Mouse (Mus musculus) hindbrain, embryonic 12.5 days (tissue): Measurements from ENCODE around the gene Lzic. TPM values are rescaled to one million over a fixed set of nuclear protein-coding genes. Genes with fewer than 3 reads are reported as not detected.

Source experiments
- ATAC-seq: fragments of 200-750 bp; cut with Nextera tagmentation; 2 replicates; pipeline ENCODE4 v1.8.0; 2017; ENCODE audit warnings: moderate TSS enrichment; ENCODE audit not compliant: low FRiP score
- H3K27ac ChIP-seq: fragments of 300-500 bp; sonication (generic); 2 replicates; pipeline ENCODE4 v1.5.1; 2016; ENCODE audit warnings: mild to moderate bottlenecking
- H3K27me3 ChIP-seq: fragments of 300-500 bp; sonication (generic); 2 replicates; pipeline ENCODE4 v1.6.1; 2016; ENCODE audit warnings: mild to moderate bottlenecking
- H3K36me3 ChIP-seq: fragments of 300-500 bp; sonication (generic); 2 replicates; pipeline ENCODE4 v1.6.1; 2016; ENCODE audit warnings: mild to moderate bottlenecking
- H3K4me1 ChIP-seq: fragments of 300-500 bp; sonication (generic); 2 replicates; pipeline ENCODE4 v1.6.1; 2016
- H3K4me2 ChIP-seq: fragments of 300-500 bp; sonication (generic); replicated peaks from 2 replicates; pipeline ENCODE4 v1.6.1; 2016; ENCODE audit warnings: mild to moderate bottlenecking
- H3K4me3 ChIP-seq: fragments of 300-500 bp; sonication (generic); 2 replicates; pipeline ENCODE4 v1.5.1; 2016; ENCODE audit warnings: mild to moderate bottlenecking
- H3K9ac ChIP-seq: fragments of 300-500 bp; sonication (generic); 2 replicates; pipeline ENCODE4 v1.6.1; 2016; ENCODE audit warnings: mild to moderate bottlenecking, moderate library complexity
- H3K9me3 ChIP-seq: fragments of 300-500 bp; sonication (generic); replicated peaks from 2 replicates; pipeline ENCODE4 v1.6.1; 2016; ENCODE audit warnings: mild to moderate bottlenecking
- WGBS: fragments of 180-500 bp; shearing (Covaris S2); methylation state at CpG from one replicate; pipeline ENCODE4 v1.1.7; 2016; 5-methylcytosine and 5-hydroxymethylcytosine counted together
- polyA plus RNA-seq: library from polyadenylated mRNA; unstranded; fragments of >200 nt; fragmentation: Nextera tagmentation; extraction: Ambion mirVana; gene quantifications from 2 replicates; pipeline ENCODE4 v1.2.1, GENCODE M21; 2016

The Lzic gene
- polyA plus RNA-seq, 1 experiment from 2014 or later, result 46.8 TPM

DNA sequence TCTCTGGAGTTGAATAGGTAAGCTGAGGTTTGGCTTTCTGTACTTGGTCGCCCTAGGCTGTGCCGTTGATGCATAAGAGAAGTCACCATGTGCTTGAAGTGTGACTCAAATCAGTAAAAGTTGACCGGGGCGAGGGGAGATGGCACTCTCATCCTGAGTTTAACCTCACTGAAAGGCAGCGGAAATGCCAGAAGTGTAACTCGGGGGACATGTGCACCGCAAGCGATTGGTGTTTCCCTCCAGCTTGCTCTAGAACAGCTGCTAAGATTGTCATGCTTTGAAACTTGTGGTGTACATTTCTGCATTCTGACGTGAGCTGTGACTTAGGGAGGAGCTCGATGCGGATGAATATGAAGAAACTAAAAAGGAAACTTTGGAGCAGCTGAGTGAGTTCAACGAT is 2.7 kb downstream of the Lzic start:
- H3K4me1 ChIP-seq, result peaks cover 12% of the 10 kb centered on the region
- H3K9ac ChIP-seq, result no peak overlapping the region
- no peak overlapping the region for H3K4me3 ChIP-seq
- H3K36me3 ChIP-seq, result peaks cover 55% of the 10 kb centered on the region
- 93% methylated on average over 12 of the region's 12 CpGs for WGBS
- ATAC-seq, result no peak
- no peaks in the 10 kb centered on the region for H3K9me3 ChIP-seq
- no peak overlapping the region for H3K4me2 ChIP-seq
- no peak overlapping the region for H3K27ac ChIP-seq
- no peaks in the 10 kb centered on the region for H3K27me3 ChIP-seq

DNA sequence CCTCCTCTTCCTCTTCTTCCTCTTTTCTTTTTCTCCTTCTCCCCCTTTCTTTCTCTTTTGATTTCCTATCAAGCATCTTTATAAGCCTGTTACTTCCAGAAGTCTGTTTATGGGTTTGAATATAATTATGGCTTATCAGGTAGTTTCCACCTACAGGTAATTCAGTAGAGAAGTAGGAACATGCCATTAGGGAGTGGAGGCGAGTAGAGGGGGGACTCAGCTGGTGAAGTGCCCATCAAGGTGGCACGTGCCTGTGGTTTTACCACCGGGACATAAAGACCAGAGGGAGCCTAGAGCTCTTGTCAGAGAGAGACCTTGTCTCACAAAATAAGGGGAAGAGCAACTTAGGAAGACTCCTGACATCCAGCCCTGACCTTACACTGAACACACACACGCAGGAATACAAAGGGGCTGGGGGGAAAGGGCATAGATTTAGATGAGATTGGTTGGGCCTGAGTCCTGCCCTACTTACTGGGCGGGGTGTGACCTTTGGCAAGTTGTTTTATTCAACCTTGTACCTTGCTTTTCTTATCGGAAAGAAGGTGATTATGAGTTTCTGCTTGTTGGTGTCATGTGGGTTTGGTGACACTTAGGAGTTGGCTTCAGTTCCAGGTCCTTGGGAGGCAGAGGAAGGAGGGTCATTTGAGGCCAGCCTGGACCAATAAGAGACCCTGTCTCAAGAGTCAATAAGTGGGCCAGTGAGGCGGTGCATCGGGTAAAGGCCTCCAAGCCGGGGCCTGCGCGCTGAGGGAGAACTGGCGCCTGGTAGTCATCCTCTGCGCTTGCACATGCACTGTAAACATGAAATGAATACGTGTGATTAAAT is 4.6 kb downstream of the Lzic start:
- no peaks in the 10 kb centered on the region for H3K9me3 ChIP-seq
- H3K4me2 ChIP-seq, result no peak overlapping the region
- H3K9ac ChIP-seq, result no peak overlapping the region
- no peak for ATAC-seq
- no peak overlapping the region for H3K4me3 ChIP-seq
- peaks cover 71% of the 10 kb centered on the region for H3K36me3 ChIP-seq
- H3K4me1 ChIP-seq, result peaks cover 9% of the 10 kb centered on the region
- WGBS, result 97% methylated on average over 14 of the region's 14 CpGs
- no peaks in the 10 kb centered on the region for H3K27me3 ChIP-seq
- H3K27ac ChIP-seq, result no peak overlapping the region

DNA sequence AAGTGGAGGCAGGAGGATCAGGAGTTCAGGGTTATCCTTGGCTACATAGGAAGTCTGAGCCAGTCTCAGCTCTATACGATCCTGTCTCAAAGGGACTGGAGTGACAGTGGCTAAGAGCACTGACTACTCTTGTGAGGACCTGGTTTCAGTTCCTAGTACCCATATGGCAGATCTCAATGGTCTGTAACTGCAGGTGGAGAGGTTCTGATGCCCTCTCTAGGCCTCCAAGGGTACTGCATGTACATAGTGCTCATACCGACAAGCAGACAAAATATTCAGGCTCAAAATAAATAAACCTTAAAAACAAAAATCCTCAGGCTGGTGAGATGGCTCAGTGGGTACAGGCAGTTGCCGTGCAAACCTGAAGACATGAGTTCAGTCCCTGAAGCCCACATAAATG is 6.1 kb downstream of the Lzic start:
- Histone ChIP-seq H3K27me3 (no peaks in the 10 kb centered on the region), H3K4me1 (peaks cover 9% of the 10 kb centered on the region), H3K27ac (no peak overlapping the region), H3K9ac (no peak overlapping the region), H3K4me2 (no peak overlapping the region), H3K36me3 (peaks cover 84% of the 10 kb centered on the region), H3K4me3 (no peak overlapping the region), H3K9me3 (no peaks in the 10 kb centered on the region)
- ATAC-seq, result no peak
- WGBS, result 98% methylated on average over 3 of the region's 3 CpGs

- Histone ChIP-seq H3K27ac (peak overlapping the region; percentile 80), H3K9ac (no peak overlapping the region), H3K4me2 (no peak overlapping the region), H3K4me3 (no peak overlapping the region), H3K9me3 (no peaks in the 10 kb centered on the region), H3K27me3 (no peaks in the 10 kb centered on the region), H3K36me3 (peaks cover 73% of the 10 kb centered on the region), H3K4me1 (peaks cover 13% of the 10 kb centered on the region)
- ATAC-seq, result peak; percentile 73; the same call in 1 of the 2 replicates
- WGBS, result 9% methylated on average over 2 of the region's 2 CpGs
These were observed 11.6 kb downstream of the Lzic start for GRCm38 (mm10) chr4:149496612-149497011.

DNA sequence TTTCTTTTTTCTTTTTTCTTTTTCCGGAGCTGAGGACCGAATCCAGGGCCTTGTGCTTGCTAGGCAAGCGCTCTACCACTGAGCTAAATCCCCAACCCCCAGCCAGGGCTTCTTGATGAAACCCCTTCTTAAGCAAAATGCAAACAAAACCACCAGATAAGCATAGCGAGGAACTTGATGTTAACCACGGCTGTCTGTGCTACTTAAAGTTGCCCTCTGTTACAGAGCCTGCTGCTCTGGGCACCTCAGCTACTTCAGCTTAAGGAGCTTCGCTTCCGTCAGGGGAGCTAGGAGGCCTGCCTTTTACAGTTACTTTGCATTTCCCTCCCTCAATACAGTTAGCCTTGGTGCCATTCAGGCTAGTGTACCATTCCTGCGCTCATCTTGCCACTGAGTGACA is 13.9 kb downstream of the Lzic start:
- no peak overlapping the region for H3K27ac ChIP-seq
- no peak overlapping the region for H3K9ac ChIP-seq
- H3K36me3 ChIP-seq, result peaks cover 64% of the 10 kb centered on the region
- H3K4me3 ChIP-seq, result no peak overlapping the region
- no peaks in the 10 kb centered on the region for H3K27me3 ChIP-seq
- no peaks in the 10 kb centered on the region for H3K9me3 ChIP-seq
- H3K4me2 ChIP-seq, result no peak overlapping the region
- ATAC-seq, result no peak
- peaks cover 13% of the 10 kb centered on the region for H3K4me1 ChIP-seq
- 85% methylated on average over 8 of the region's 8 CpGs for WGBS

GRCm38 (mm10) chr4:149499790-149500189 is 14.8 kb downstream of the Lzic start:
- Histone ChIP-seq H3K4me2 (no peak overlapping the region), H3K9ac (no peak overlapping the region), H3K27ac (0 out of 2 replicates have a peak overlapping the region, but pooled peaks have one; percentile 0), H3K36me3 (peaks cover 55% of the 10 kb centered on the region), H3K27me3 (no peaks in the 10 kb centered on the region), H3K4me1 (peaks cover 13% of the 10 kb centered on the region), H3K4me3 (no peak overlapping the region), H3K9me3 (no peaks in the 10 kb centered on the region)
- WGBS, result 72% methylated on average over 5 of the region's 5 CpGs
- ATAC-seq, result no peak

DNA sequence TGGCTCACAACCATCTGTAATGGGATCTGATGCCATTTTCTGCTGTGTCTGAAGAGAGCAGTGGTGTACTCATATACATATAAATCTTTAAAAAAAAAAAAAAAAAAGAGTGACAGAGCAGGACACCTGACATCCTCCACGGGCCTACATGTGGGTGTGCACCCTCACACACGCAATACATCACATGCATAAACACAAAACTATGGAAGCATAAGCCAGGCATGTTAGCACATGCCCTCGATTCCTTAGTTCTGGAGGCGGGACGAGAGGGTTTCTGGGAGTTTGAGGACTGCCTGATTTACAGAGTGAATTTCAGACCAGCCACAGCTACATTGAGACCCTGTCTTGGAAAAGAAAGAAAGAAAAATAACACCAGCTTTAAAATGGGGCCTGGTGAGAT is 19.3 kb downstream of the Lzic start:
- Histone ChIP-seq H3K27me3 (no peaks in the 10 kb centered on the region), H3K9me3 (no peaks in the 10 kb centered on the region), H3K4me3 (no peak overlapping the region), H3K36me3 (peaks cover 23% of the 10 kb centered on the region), H3K4me1 (no peaks in the 10 kb centered on the region; the same call in 1 of the 2 replicates), H3K27ac (no peak overlapping the region), H3K4me2 (no peak overlapping the region), H3K9ac (no peak overlapping the region)
- no peak for ATAC-seq
- WGBS, result 79% methylated on average over 5 of the region's 5 CpGs

DNA sequence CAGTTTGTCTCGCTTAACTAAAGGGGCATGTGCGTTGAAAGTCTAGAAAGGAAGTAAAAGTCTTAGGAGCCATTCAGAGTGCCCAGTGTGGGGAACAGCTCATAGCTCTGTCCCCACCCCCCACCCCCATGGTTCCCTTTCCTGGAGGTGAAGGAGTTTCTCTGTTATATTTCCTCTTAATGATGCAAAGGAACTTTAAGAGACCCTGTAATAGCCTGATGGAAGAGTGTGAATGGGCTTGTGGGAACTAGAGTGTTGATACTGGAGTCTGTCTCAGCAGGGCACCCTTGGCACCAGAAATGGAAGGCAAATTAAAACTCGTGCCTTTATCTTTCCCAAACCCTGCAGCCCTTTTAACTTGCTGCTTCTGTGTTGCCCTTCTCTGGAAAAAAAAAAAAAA is 19.8 kb downstream of the Lzic start:
- Histone ChIP-seq H3K4me1 (no peaks in the 10 kb centered on the region; the same call in 1 of the 2 replicates), H3K27me3 (no peaks in the 10 kb centered on the region), H3K9ac (no peak overlapping the region), H3K27ac (no peak overlapping the region), H3K36me3 (peaks cover 19% of the 10 kb centered on the region), H3K9me3 (no peaks in the 10 kb centered on the region), H3K4me2 (no peak overlapping the region), H3K4me3 (no peak overlapping the region)
- ATAC-seq, result no peak
- 42% methylated on average over 3 of the region's 3 CpGs for WGBS

- H3K36me3 ChIP-seq, result peaks cover 13% of the 10 kb centered on the region
- H3K27me3 ChIP-seq, result no peaks in the 10 kb centered on the region
- no peak overlapping the region for H3K4me2 ChIP-seq
- no peaks in the 10 kb centered on the region; the same call in 1 of the 2 replicates for H3K4me1 ChIP-seq
- WGBS, result 65% methylated on average over 15 of the region's 15 CpGs
- no peak overlapping the region for H3K4me3 ChIP-seq
- H3K27ac ChIP-seq, result no peak overlapping the region
- no peaks in the 10 kb centered on the region for H3K9me3 ChIP-seq
- no peak overlapping the region for H3K9ac ChIP-seq
- no peak for ATAC-seq
These were observed 20.4 kb downstream of the Lzic start for GRCm38 (mm10) chr4:149505261-149505967.

- H3K9me3 ChIP-seq, result no peaks in the 10 kb centered on the region
- H3K9ac ChIP-seq, result no peak overlapping the region
- no peak overlapping the region for H3K4me2 ChIP-seq
- H3K27me3 ChIP-seq, result no peaks in the 10 kb centered on the region
- H3K27ac ChIP-seq, result no peak overlapping the region
- H3K4me1 ChIP-seq, result no peaks in the 10 kb centered on the region; the same call in 1 of the 2 replicates
- peaks cover 9% of the 10 kb centered on the region for H3K36me3 ChIP-seq
- ATAC-seq, result no peak
- 76% methylated on average over 3 of the region's 3 CpGs for WGBS
- no peak overlapping the region for H3K4me3 ChIP-seq
These were observed 21.9 kb downstream of the Lzic start for GRCm38 (mm10) chr4:149506904-149507303.

GRCm38 (mm10) chr4:149511221-149511646 is 26.2 kb downstream of the Lzic start:
- Histone ChIP-seq H3K9ac (no peak overlapping the region), H3K36me3 (no peaks in the 10 kb centered on the region), H3K9me3 (no peaks in the 10 kb centered on the region), H3K27me3 (no peaks in the 10 kb centered on the region), H3K4me1 (no peaks in the 10 kb centered on the region), H3K4me3 (no peak overlapping the region), H3K27ac (peak overlapping the region; percentile 64), H3K4me2 (no peak overlapping the region)
- 49% methylated on average over 6 of the region's 6 CpGs for WGBS
- no peak for ATAC-seq

- WGBS, result 88% methylated on average over 7 of the region's 7 CpGs
- no peak overlapping the region for H3K9ac ChIP-seq
These were observed 27.0 kb downstream of the Lzic start for GRCm38 (mm10) chr4:149512072-149512471.

More at GRCm38 (mm10) chr4:149512072-149512471, 27.0 kb downstream of the Lzic start:
- Histone ChIP-seq H3K4me1 (no peaks in the 10 kb centered on the region), H3K4me3 (no peak overlapping the region), H3K27me3 (no peaks in the 10 kb centered on the region), H3K4me2 (no peak overlapping the region), H3K9me3 (no peaks in the 10 kb centered on the region), H3K36me3 (no peaks in the 10 kb centered on the region), H3K27ac (peak overlapping the region; percentile 64; the same call in 1 of the 2 replicates)
- ATAC-seq, result no peak
